Mouse (Mus musculus): ENCODE measurements around the gene Adgrg6. TPM values are rescaled to one million over a fixed set of nuclear protein-coding genes. Genes with fewer than 3 reads are reported as not detected.
A peak's percentile ranks its signal among the peaks of the same experiment; 100 is the strongest.

Adgrg6 gene
- polyA plus RNA-seq, 1 experiment from 2014 or later: 3.0 TPM

DNA sequence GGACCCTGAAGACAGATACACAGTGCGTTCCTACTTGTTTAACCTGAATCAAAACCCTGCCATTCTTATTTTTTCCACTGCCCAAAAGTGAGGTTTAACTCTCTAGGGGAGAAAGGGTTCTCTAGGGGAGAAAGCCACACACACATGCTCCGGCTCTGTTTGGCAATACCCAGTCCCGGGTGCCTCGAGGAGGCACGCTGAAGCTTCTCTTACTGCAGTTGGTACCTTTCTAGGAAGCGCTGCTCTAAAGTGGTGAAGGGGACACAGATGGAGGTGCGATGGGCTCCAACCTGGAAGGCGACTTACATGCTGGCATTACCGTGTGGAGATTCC lies 885 bp downstream of the Adgrg6 start:
- Histone ChIP-seq H3K4me3 (ENCODE audit: low read depth, low read length) (peak overlapping the region; percentile 68), H3K27ac (ENCODE audit: low read depth, low read length) (no peak overlapping the region), H3K36me3 (ENCODE audit: control insufficient read depth, insufficient read depth, low read length) (no peaks in the 10 kb centered on the region), H3K4me1 (replicated peaks; ENCODE audit: control insufficient read depth, insufficient read depth, low read length) (0 out of 2 replicates have a peak, but pooled peaks cover 2% of the 10 kb centered on the region), H3K27me3 (ENCODE audit: control insufficient read depth, insufficient read depth, low read length) (peaks cover 12% of the 10 kb centered on the region), H3K9me3 (ENCODE audit: control insufficient read depth, low read length) (no peaks in the 10 kb centered on the region), H3K4me2 (replicated peaks; ENCODE audit: low read depth, low read length) (peak overlapping the region; percentile 99), H3K9ac (ENCODE audit: low read depth, low read length) (peak overlapping the region; percentile 70; the same call in 1 of the 2 replicates)
- ATAC-seq (ENCODE audit: low FRiP score) (no peak), DNase-seq (ENCODE audit: low spot score) (no peak)
- 11% methylated on average over 9 of the region's 9 CpGs for WGBS

DNA sequence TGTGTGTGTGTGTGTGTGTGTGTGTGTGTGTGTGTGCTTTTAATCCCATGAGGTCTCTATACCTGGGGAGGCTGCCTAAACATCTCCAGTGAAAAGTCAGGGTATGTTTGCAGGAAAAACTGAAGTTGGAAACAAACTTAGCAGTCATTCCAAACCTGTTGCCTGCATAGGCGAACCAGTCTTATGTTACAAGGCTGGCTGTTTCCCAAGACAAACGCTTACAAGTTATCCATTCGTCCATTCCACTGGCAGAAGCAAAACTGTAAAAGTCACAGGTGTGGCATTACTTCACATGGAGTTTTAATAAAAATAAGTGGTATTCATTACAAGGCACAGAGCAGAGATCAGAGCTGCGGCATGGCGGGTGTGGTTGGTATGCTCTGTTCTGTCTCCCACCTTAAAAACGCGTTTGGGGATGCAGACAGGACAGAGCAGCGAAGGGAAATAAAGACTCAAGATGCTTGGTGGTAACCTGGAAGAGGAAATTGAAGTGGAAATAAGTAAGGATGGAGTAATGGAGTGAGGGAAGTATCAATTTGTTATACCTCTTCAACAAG lies 1.9 kb downstream of the Adgrg6 start:
- Histone ChIP-seq H3K4me1 (replicated peaks; ENCODE audit: control insufficient read depth, insufficient read depth, low read length) (0 out of 2 replicates have a peak, but pooled peaks cover 2% of the 10 kb centered on the region), H3K27ac (ENCODE audit: low read depth, low read length) (no peak overlapping the region), H3K9me3 (ENCODE audit: control insufficient read depth, low read length) (no peaks in the 10 kb centered on the region), H3K4me3 (ENCODE audit: low read depth, low read length) (no peak overlapping the region), H3K36me3 (ENCODE audit: control insufficient read depth, insufficient read depth, low read length) (no peaks in the 10 kb centered on the region), H3K27me3 (ENCODE audit: control insufficient read depth, insufficient read depth, low read length) (peaks cover 12% of the 10 kb centered on the region), H3K9ac (ENCODE audit: low read depth, low read length) (no peak overlapping the region), H3K4me2 (replicated peaks; ENCODE audit: low read depth, low read length) (no peak overlapping the region)
- 79% methylated on average over 8 of the region's 8 CpGs for WGBS
- ATAC-seq (ENCODE audit: low FRiP score) (no peak), DNase-seq (ENCODE audit: low spot score) (no peak)

DNA sequence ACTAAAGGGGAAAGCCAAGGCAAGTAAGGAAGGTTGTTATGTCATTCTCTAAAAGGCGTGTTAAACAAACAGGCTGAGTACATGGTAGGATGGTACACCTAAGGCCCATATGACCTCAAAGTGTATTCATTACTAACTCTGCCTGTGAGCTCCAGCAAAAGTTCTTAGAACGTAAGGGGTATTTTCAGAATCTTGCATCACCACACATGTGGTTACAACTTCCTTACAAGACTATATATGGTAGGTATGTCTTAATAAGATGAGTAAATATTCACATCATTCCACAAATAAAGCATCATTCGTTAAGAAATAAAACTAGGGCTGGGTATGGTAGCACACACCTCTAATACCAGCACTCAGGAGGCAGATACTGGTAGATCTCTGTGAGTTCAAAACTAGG lies 8.4 kb downstream of the Adgrg6 start:
- Histone ChIP-seq H3K4me1 (replicated peaks; ENCODE audit: control insufficient read depth, insufficient read depth, low read length) (no peaks in the 10 kb centered on the region), H3K4me2 (replicated peaks; ENCODE audit: low read depth, low read length) (no peak overlapping the region), H3K9me3 (ENCODE audit: control insufficient read depth, low read length) (no peaks in the 10 kb centered on the region), H3K36me3 (ENCODE audit: control insufficient read depth, insufficient read depth, low read length) (no peaks in the 10 kb centered on the region), H3K27me3 (ENCODE audit: control insufficient read depth, insufficient read depth, low read length) (no peaks in the 10 kb centered on the region), H3K27ac (ENCODE audit: low read depth, low read length) (no peak overlapping the region), H3K4me3 (ENCODE audit: low read depth, low read length) (no peak overlapping the region), H3K9ac (ENCODE audit: low read depth, low read length) (no peak overlapping the region)
- WGBS: 90% methylated on average over 3 of the region's 3 CpGs
- ATAC-seq (ENCODE audit: low FRiP score) (no peak), DNase-seq (ENCODE audit: low spot score) (no peak)

DNA sequence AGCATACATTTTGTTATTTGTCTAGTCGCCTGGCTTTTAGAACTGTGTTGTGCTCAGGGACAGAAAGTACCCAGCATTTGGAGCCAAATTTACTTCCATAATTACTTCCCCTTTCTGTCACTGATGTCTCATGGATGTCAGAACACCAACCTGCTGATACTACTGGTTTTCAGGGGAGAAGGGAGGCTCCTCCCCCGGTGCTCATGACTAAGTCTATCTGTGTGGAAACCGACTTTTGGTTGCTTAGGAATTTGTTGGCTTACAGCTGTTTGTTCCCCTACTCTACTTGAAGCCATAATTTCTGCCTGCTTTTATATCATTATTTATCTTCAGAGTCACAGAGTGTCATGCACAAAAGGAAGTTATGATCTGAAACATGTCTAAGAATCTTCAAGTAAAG lies 14.4 kb downstream of the Adgrg6 start:
- 90% methylated on average over 3 of the region's 3 CpGs for WGBS
- Histone ChIP-seq H3K4me3 (ENCODE audit: low read depth, low read length) (no peak overlapping the region), H3K9ac (ENCODE audit: low read depth, low read length) (no peak overlapping the region), H3K4me1 (replicated peaks; ENCODE audit: control insufficient read depth, insufficient read depth, low read length) (no peaks in the 10 kb centered on the region), H3K27me3 (ENCODE audit: control insufficient read depth, insufficient read depth, low read length) (no peaks in the 10 kb centered on the region), H3K4me2 (replicated peaks; ENCODE audit: low read depth, low read length) (no peak overlapping the region), H3K9me3 (ENCODE audit: control insufficient read depth, low read length) (no peaks in the 10 kb centered on the region), H3K27ac (ENCODE audit: low read depth, low read length) (no peak overlapping the region), H3K36me3 (ENCODE audit: control insufficient read depth, insufficient read depth, low read length) (no peaks in the 10 kb centered on the region)
- ATAC-seq (ENCODE audit: low FRiP score) (no peak), DNase-seq (ENCODE audit: low spot score) (no peak)

DNA sequence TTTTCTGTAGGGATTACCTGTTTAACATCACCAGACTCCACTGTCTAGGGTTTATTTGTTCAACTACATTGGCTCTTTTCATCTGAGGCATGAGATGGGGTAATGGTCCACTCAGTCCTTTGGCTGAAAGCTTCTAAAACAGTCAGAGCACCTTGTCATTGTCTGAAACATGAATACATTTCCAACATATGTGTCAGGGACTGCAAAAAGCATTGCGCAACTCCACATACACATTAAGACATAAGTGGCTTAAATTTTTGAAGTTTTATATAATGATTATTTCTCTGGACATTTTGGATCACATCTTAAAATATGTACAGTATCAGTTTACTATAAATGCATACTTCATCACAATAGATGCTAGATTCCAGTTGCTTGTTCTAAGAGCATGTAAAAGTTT lies 14.8 kb downstream of the Adgrg6 start:
- no peaks in the 10 kb centered on the region for H3K27me3 ChIP-seq (ENCODE audit: control insufficient read depth, insufficient read depth, low read length)
- H3K27ac ChIP-seq (ENCODE audit: low read depth, low read length): no peak overlapping the region
- ATAC-seq (ENCODE audit: low FRiP score) (no peak), DNase-seq (ENCODE audit: low spot score) (no peak)
- H3K9me3 ChIP-seq (ENCODE audit: control insufficient read depth, low read length): no peaks in the 10 kb centered on the region
- 95% methylated on average over 1 of the region's 1 CpGs for WGBS
- H3K4me2 ChIP-seq (replicated peaks; ENCODE audit: low read depth, low read length): no peak overlapping the region
- no peak overlapping the region for H3K4me3 ChIP-seq (ENCODE audit: low read depth, low read length)
- H3K36me3 ChIP-seq (ENCODE audit: control insufficient read depth, insufficient read depth, low read length): no peaks in the 10 kb centered on the region
- no peaks in the 10 kb centered on the region for H3K4me1 ChIP-seq (replicated peaks; ENCODE audit: control insufficient read depth, insufficient read depth, low read length)
- no peak overlapping the region for H3K9ac ChIP-seq (ENCODE audit: low read depth, low read length)

DNA sequence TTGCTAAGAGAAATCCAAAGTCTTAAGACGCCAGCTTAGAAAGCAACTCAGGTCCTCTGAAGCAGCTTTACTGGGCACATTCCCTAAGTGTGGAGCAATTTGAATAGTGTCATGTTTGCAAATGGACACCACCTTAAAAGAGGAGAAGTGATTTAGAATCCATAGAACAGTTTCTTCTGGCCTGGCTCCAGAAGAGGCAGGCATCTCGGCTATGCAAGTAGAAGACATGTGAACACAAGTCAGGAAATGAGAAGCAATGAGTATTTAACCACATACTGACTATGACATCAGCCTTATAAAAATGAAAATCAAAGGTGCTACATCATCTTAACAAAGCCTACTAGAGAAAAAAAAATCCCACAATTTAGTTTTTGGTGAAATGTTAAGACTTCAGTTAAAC lies 17.7 kb downstream of the Adgrg6 start:
- Histone ChIP-seq H3K4me2 (replicated peaks; ENCODE audit: low read depth, low read length) (no peak overlapping the region), H3K4me3 (ENCODE audit: low read depth, low read length) (no peak overlapping the region), H3K27me3 (ENCODE audit: control insufficient read depth, insufficient read depth, low read length) (no peaks in the 10 kb centered on the region), H3K9me3 (ENCODE audit: control insufficient read depth, low read length) (no peaks in the 10 kb centered on the region), H3K4me1 (replicated peaks; ENCODE audit: control insufficient read depth, insufficient read depth, low read length) (no peaks in the 10 kb centered on the region), H3K9ac (ENCODE audit: low read depth, low read length) (no peak overlapping the region), H3K27ac (ENCODE audit: low read depth, low read length) (no peak overlapping the region), H3K36me3 (ENCODE audit: control insufficient read depth, insufficient read depth, low read length) (no peaks in the 10 kb centered on the region)
- DNase-seq (ENCODE audit: low spot score) (no peak), ATAC-seq (ENCODE audit: low FRiP score) (no peak)
- WGBS: 81% methylated on average over 2 of the region's 2 CpGs

DNA sequence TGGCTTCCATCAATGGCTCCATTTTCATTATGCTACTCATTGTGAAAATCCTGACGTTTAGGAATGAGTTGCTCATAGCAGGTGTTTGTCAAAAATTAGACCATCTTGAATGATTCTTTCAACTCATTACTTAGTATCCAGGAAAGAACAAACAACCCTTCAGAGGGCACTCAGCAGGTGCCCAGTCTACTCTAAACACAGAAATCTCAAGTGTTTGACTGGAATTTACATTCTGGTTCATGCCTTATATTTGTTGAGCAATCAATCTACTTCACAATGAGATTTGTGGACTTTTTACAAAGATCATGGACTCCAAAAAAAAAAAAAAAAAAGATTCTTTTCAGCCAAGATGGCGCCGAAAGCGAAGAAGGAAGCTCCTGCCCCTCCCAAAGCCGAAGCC lies 22.7 kb downstream of the Adgrg6 start:
- no peak overlapping the region for H3K4me3 ChIP-seq (ENCODE audit: low read depth, low read length)
- DNase-seq (ENCODE audit: low spot score): no peak
- no peaks in the 10 kb centered on the region for H3K9me3 ChIP-seq (ENCODE audit: control insufficient read depth, low read length)
- no peak for ATAC-seq (ENCODE audit: low FRiP score)
- no peaks in the 10 kb centered on the region for H3K36me3 ChIP-seq (ENCODE audit: control insufficient read depth, insufficient read depth, low read length)
- WGBS: 86% methylated on average over 5 of the region's 5 CpGs
- H3K4me1 ChIP-seq (replicated peaks; ENCODE audit: control insufficient read depth, insufficient read depth, low read length): no peaks in the 10 kb centered on the region
- no peak overlapping the region for H3K9ac ChIP-seq (ENCODE audit: low read depth, low read length)
- no peak overlapping the region for H3K27ac ChIP-seq (ENCODE audit: low read depth, low read length)
- H3K27me3 ChIP-seq (ENCODE audit: control insufficient read depth, insufficient read depth, low read length): no peaks in the 10 kb centered on the region
- no peak overlapping the region for H3K4me2 ChIP-seq (replicated peaks; ENCODE audit: low read depth, low read length)

DNA sequence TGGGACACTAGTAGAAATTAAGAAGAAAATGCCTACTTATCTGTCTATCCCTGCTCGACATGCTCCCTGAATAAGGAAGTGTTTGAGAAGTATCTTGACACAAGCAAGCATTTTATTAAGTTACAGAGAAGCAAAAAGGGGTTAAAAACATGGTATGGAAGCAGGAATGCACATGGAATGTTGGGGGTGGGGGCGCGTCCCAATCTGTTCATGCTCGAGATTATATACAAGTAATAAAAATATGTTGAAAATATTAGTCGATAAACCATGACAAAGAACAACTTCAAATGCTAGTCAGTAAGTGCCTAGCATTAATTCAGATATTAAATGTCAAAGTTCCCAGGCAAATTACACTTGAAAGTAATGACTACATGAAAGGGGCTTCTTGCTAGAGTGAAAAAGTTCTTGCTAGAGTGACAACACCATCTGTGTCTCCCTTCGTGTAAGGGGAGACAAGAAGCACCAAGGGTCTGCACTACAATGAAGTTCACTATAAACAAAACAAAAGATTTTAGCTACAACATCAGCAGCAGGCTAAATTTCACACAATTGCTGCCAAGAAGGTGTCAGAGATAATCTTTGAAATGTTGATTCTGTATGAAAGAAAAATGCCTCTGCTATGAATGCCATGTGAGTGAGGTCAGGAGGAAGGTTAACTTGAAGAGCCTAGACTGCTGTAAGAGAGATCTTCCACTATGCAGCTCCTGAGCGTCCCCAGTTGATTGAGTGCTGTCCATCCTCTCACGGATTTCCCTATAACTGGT lies 24.4 kb downstream of the Adgrg6 start:
- H3K27me3 ChIP-seq (ENCODE audit: control insufficient read depth, insufficient read depth, low read length): no peaks in the 10 kb centered on the region
- H3K4me3 ChIP-seq (ENCODE audit: low read depth, low read length): no peak overlapping the region
- no peaks in the 10 kb centered on the region for H3K4me1 ChIP-seq (replicated peaks; ENCODE audit: control insufficient read depth, insufficient read depth, low read length)
- DNase-seq (ENCODE audit: low spot score) (no peak), ATAC-seq (ENCODE audit: low FRiP score) (no peak)
- WGBS: 67% methylated on average over 8 of the region's 8 CpGs
- no peaks in the 10 kb centered on the region for H3K36me3 ChIP-seq (ENCODE audit: control insufficient read depth, insufficient read depth, low read length)
- H3K9ac ChIP-seq (ENCODE audit: low read depth, low read length): no peak overlapping the region
- no peak overlapping the region for H3K4me2 ChIP-seq (replicated peaks; ENCODE audit: low read depth, low read length)
- H3K9me3 ChIP-seq (ENCODE audit: control insufficient read depth, low read length): no peaks in the 10 kb centered on the region
- H3K27ac ChIP-seq (ENCODE audit: low read depth, low read length): no peak overlapping the region

DNA sequence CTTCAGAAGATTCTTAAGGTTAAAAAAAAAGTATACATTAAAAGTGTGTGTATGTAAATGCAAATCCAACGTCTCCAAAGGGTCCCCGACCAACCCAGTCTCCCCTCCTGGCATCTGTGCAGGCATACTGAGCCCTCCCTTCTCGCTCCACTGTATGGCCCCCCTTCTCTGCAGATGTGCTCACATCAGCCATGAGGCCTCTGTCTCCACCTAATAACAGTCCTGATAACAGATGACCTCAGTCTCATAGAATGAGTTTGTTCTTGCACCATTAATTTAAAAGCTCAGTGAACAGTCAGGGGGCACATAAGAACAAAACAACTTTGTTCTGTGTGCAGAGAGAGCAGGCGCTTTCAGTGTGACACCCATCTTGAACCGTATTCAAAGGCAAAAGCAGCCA lies 27.6 kb downstream of the Adgrg6 start:
- H3K9ac ChIP-seq (ENCODE audit: low read depth, low read length): no peak overlapping the region
- no peak for DNase-seq (ENCODE audit: low spot score)
- 60% methylated on average over 5 of the region's 5 CpGs for WGBS

More for the DNA sequence above, 27.6 kb downstream of the Adgrg6 start:
- H3K4me2 ChIP-seq (replicated peaks; ENCODE audit: low read depth, low read length): no peak overlapping the region
- no peaks in the 10 kb centered on the region for H3K27me3 ChIP-seq (ENCODE audit: control insufficient read depth, insufficient read depth, low read length)
- no peaks in the 10 kb centered on the region for H3K36me3 ChIP-seq (ENCODE audit: control insufficient read depth, insufficient read depth, low read length)
- no peak overlapping the region for H3K27ac ChIP-seq (ENCODE audit: low read depth, low read length)
- H3K4me1 ChIP-seq (replicated peaks; ENCODE audit: control insufficient read depth, insufficient read depth, low read length): no peaks in the 10 kb centered on the region
- peak; percentile 67 for ATAC-seq (ENCODE audit: low FRiP score)
- no peak overlapping the region for H3K4me3 ChIP-seq (ENCODE audit: low read depth, low read length)
- H3K9me3 ChIP-seq (ENCODE audit: control insufficient read depth, low read length): no peaks in the 10 kb centered on the region
